Mouse (Mus musculus) retina, postnatal 7 days (tissue): ENCODE results near the gene Ptpn21.

Experiments
- DNase-seq: peaks from one replicate; pipeline ENCODE4 v3.0.0-alpha.2; 2012; ENCODE audit warnings: low read depth, low spot score

Ptpn21 gene

DNA sequence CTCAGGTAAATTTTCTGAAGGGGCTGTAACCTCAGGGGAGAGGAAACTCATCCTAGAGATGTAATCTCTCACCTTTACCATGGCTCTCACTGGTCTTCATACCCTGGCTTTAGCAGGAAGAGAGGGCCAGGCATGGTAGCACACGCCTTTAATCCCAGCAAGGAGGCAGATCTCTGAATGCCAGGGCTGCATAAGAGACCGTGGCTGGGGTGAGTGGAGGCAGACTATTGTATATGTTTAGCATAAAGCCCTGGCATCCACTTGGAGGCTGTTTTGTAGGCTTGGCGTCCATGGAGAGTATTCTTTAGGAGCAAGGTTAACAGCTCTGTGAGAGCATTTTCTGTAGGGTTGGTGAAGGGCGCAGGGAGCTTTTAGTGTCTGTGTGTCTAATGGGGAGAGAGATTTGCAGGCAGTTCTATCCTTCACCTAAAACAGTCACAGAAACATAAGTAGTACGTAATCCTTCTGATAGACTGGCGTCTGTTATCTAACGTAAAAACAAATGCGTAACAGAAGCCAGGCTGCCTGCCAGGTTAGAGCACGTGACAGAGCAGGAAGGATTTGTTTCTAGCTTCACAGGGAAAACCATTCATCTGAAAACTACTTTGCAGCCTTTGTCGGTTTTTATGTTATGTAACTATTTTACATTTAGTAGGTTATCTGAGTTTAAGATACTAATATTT is 68.9 kb downstream of the Ptpn21 start:
- DNase-seq, result no peak

DNA sequence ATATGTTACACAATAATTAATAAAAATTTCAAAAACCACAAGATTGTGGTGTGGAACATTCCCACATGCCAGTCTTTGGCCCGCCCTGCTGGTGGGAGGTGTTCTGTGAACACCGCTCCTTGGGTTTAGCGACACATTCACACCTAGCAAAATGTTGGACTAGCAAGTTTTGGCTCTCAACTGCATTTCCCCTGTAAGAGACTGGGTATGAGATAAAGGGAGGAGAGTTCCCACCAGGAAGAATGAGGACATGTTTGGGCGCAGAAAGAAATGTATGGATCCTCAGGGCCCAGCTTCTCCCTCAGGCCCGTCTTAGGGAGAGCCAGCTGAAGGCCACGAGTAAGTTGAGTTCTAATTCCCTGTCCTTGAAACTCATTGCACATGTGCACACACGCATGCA is 74.6 kb downstream of the Ptpn21 start:
- no peak for DNase-seq

- no peak for DNase-seq
Observed at GRCm38 (mm10) chr12:98656873-98657272, 80.3 kb downstream of the Ptpn21 start.

GRCm38 (mm10) chr12:98644852-98645251 is 92.4 kb downstream of the Ptpn21 start:
- no peak for DNase-seq

- DNase-seq, result no peak
Observed at GRCm38 (mm10) chr12:98628260-98628970, 108.8 kb downstream of the Ptpn21 start.

GRCm38 (mm10) chr12:98627392-98628259 is 109.6 kb downstream of the Ptpn21 start, which contains the start of gene Spata7:
Spata7 (plus strand) TSS chr12:98628157.
- peak; percentile 69 for DNase-seq
